Mouse (Mus musculus): ENCODE measurements around the gene Tnfrsf12a.

GRCm38 (mm10) chr17:23673424-23674073 lies 3.7 kb downstream of the Tnfrsf12a start, which contains the start of the genes Hcfc1r1 and Thoc6:
- TF ChIP-seq NANOG (IDR thresholded peaks at IDR 0.05; ENCODE audit: borderline replicate concordance, low read length) (no peak), CTCF (conservative IDR thresholded peaks at IDR 0.05; ENCODE audit: low read length) (no peak), POU5F1 (IDR thresholded peaks at IDR 0.05; ENCODE audit: borderline replicate concordance, low read length) (no peak)
